Mouse (Mus musculus) midbrain, embryonic 12.5 days (tissue): ENCODE measurements around the gene Vwa7. TPM values are rescaled to one million over a fixed set of nuclear protein-coding genes. Genes with fewer than 3 reads are reported as not detected.
"Not testable (repeated sequence)": the region's sequence is repeated elsewhere in the genome, so short reads cannot be mapped to it uniquely, and the experiment has no call there.

ENCODE experiments used
- ATAC-seq: fragments of 200-750 bp; cut with Nextera tagmentation; 2 replicates; pipeline ENCODE4 v1.8.0; 2017; ENCODE audit warnings: low read depth, moderate TSS enrichment, moderate library complexity; ENCODE audit not compliant: low FRiP score
- H3K27ac ChIP-seq: fragments of 300-500 bp; sonication (generic); replicated peaks from 2 replicates; pipeline ENCODE4 v1.5.1; 2016; ENCODE audit warnings: mild to moderate bottlenecking
- H3K27me3 ChIP-seq: fragments of 300-500 bp; sonication (generic); 2 replicates; pipeline ENCODE4 v1.6.1; 2016; ENCODE audit warnings: mild to moderate bottlenecking
- H3K36me3 ChIP-seq: fragments of 300-500 bp; sonication (generic); 2 replicates; pipeline ENCODE4 v1.6.1; 2016
- H3K4me1 ChIP-seq: fragments of 300-500 bp; sonication (generic); 2 replicates; pipeline ENCODE4 v1.6.1; 2016
- H3K4me2 ChIP-seq: fragments of 300-500 bp; sonication (generic); replicated peaks from 2 replicates; pipeline ENCODE4 v1.6.1; 2016; ENCODE audit warnings: mild to moderate bottlenecking, moderate library complexity
- H3K4me3 ChIP-seq: fragments of 300-500 bp; sonication (generic); 2 replicates; pipeline ENCODE4 v1.5.1; 2016; ENCODE audit warnings: mild to moderate bottlenecking
- H3K9ac ChIP-seq: fragments of 300-500 bp; sonication (generic); replicated peaks from 2 replicates; pipeline ENCODE4 v1.6.1; 2016; ENCODE audit warnings: mild to moderate bottlenecking, moderate library complexity
- H3K9me3 ChIP-seq: fragments of 300-500 bp; sonication (generic); 2 replicates; pipeline ENCODE4 v1.6.1; 2016; ENCODE audit warnings: mild to moderate bottlenecking
- WGBS: fragments of 180-500 bp; shearing (Covaris S2); methylation state at CpG from one replicate; pipeline ENCODE4 v1.1.7; 2016; 5-methylcytosine and 5-hydroxymethylcytosine counted together
- polyA plus RNA-seq: library from polyadenylated mRNA; unstranded; fragments of >200 nt; fragmentation: Nextera tagmentation; extraction: Ambion mirVana; gene quantifications from 2 replicates; pipeline ENCODE4 v1.2.1, GENCODE M21; 2016

The Vwa7 gene
- polyA plus RNA-seq: 0.14 and 0.23 TPM in 2 replicates

GRCm38 (mm10) chr17:35016376-35016775, at the start of gene Vwa7:
Vwa7 (plus strand) TSS chr17:35016579.
- no peak for ATAC-seq
- Histone ChIP-seq H3K9ac (no peak within 1 kb of the TSS), H3K9me3 (no peaks in the 10 kb centered on the region), H3K4me2 (no peak within 1 kb of the TSS), H3K36me3 (peaks cover 60% of the 10 kb centered on the region), H3K27ac (no peak within 1 kb of the TSS), H3K4me1 (peaks cover 5% of the 10 kb centered on the region; the same call in 1 of the 2 replicates), H3K4me3 (no peak within 1 kb of the TSS), H3K27me3 (no peaks in the 10 kb centered on the region)
- 84% methylated on average over 12 of the region's 12 CpGs for WGBS

- peaks cover 53% of the 10 kb centered on the region for H3K27me3 ChIP-seq
- H3K4me3 ChIP-seq, ATAC-seq, H3K27ac ChIP-seq, H3K9me3 ChIP-seq, H3K36me3 ChIP-seq, H3K4me1 ChIP-seq, H3K4me2 ChIP-seq, H3K9ac ChIP-seq: not testable (repeated sequence)
- WGBS: 67% methylated on average over 7 of the region's 11 CpGs
Measured at GRCm38 (mm10) chr17:34969822-34970221, 46.6 kb upstream of the Vwa7 start, which contains the start of gene Gm20481. Gm20481 (plus strand) TSS chr17:34969912.

DNA sequence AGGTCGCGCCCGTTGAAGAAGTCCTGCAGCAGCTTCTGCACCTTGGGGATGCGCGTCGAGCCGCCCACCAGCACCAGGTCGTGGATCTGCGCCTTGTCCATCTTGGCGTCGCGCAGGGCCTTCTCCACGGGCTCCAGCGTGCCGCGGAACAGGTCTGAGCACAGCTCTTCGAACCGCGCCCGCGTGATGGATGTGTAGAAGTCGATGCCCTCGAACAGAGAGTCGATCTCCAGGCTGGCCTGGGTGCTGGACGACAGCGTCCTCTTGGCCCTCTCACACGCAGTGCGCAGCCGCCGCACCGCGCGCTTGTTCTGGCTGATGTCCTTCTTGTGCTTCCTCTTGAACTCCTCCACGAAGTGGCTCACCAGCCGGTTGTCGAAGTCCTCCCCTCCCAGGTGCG, 45.5 kb upstream of the Vwa7 start:
- not testable (repeated sequence) for H3K9me3 ChIP-seq, ATAC-seq, H3K9ac ChIP-seq, H3K4me3 ChIP-seq, H3K36me3 ChIP-seq, H3K4me2 ChIP-seq, H3K4me1 ChIP-seq, H3K27ac ChIP-seq
- WGBS: 38% methylated on average over 27 of the region's 37 CpGs
- H3K27me3 ChIP-seq: peaks cover 50% of the 10 kb centered on the region

DNA sequence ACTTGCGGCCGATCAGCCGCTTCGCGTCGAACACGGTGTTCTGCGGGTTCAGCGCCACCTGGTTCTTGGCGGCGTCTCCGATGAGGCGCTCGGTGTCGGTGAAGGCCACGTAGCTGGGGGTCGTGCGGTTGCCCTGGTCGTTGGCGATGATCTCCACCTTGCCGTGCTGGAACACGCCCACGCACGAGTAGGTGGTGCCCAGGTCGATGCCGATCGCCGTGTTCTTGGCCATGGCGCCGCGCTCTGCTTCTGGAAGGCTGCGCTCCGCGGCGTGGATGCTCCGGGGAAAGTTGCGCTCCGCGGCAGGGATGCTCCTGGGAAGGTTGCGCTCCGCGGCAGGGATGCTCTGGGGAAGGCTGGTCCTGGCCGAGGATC, 44.7 kb upstream of the Vwa7 start:
- Histone ChIP-seq H3K4me2 (peak overlapping the region; percentile 60), H3K4me3 (peak overlapping the region; percentile 35), H3K9ac (0 out of 2 replicates have a peak overlapping the region, but pooled peaks have one; percentile 41), H3K27me3 (peaks cover 50% of the 10 kb centered on the region)
- H3K9me3 ChIP-seq, H3K36me3 ChIP-seq, H3K4me1 ChIP-seq, H3K27ac ChIP-seq: not testable (repeated sequence)
- peak; percentile 60 for ATAC-seq
- WGBS: under 1% methylated on average over 22 of the region's 43 CpGs

DNA sequence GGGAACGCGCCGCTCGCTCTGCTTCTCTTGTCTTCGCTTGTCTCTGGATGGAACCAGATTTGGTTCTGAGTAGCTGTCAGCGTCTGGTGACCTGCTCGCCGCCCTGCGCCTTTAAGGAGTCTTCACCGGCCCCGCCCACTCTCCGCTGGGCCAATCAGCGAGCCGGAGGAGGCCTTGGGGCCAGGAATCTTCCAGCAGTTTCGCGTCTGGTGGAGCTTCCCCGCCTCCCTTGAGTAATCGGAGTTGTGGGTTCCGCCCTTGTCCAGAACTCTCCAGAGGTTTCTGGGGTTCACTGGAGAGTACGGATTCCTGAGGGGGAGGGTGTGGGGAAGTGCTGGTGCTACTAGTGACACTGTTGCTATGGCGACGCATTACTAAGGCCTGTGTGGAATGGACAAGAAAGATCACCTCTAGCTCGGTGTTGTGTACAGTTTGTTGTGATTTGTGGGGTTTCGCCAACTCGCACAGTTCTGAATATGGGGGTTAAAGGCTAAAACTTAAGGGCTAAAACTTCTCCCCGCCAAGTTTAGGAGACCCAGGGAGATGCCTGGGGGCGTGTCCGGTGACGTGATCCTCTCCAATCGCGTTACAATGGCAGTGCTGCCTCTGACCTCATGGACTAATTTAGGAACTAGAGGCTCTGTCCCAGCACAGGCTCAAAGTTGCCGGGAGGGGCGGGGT, 44.2 kb upstream of the Vwa7 start, which contains the start of the genes Hspa1a and Hspa1l:
Gene Hspa1a, minus strand, starts transcription at position 88 of the 681 bp plus-strand sequence.
Gene Hspa1l, plus strand, starts transcription at position 635 of the 681 bp plus-strand sequence.
- not testable (repeated sequence) for H3K27ac ChIP-seq, H3K4me1 ChIP-seq, H3K9me3 ChIP-seq, H3K36me3 ChIP-seq
- H3K9ac ChIP-seq: peak within 1 kb of the TSS; percentile 41; the same call in 1 of the 2 replicates
- WGBS: under 1% methylated on average over 31 of the region's 33 CpGs
- ATAC-seq: peak; percentile 92
- peak within 1 kb of the TSS; percentile 60 for H3K4me2 ChIP-seq
- H3K4me3 ChIP-seq: peak within 1 kb of the TSS; percentile 35
- peaks cover 45% of the 10 kb centered on the region for H3K27me3 ChIP-seq

DNA sequence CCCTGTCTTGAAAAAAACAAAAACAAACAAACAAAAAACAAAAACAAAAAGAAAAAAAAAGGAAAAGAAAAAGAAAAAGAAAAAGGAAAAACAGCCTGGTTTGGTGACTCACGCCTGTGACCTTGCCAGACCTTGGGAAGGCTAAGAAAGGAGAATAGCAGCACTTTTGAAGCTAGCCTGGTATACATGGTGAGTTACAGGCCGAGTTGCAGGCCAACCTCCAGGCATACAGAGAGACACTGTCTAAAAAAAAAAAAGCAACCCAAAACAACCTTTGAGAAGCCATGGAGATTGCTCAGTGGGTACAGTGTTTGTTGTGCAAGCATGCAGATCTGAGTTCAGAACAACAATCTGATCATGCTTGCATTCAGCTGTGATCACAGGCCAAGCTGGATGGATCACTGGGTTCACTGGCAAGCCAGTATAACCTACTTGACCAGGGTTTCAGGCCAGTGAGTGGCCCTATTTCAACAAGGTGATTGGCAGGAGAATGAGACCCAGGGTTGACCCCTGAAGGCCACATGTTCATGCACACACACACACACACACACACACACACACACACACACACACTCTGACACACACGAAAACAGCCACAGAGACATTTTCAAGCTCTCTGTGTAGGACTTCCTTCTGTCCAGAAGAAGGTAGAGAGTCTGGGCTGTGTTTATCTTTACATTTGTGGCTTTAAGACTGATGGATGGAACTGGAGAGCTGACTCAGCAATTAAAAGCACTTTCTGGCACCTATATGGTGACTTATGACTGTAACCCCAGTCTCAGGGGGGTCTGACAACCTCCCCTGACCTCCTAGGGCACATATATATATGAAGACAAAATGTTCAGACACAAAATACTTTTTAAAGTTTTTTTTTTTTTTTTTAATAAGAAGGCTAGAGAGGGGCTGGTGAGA, 40.5 kb upstream of the Vwa7 start:
- ATAC-seq: no peak
- Histone ChIP-seq H3K4me3 (no peak overlapping the region), H3K9ac (no peak overlapping the region), H3K27me3 (peaks cover 18% of the 10 kb centered on the region; the same call in 1 of the 2 replicates), H3K9me3 (no peaks in the 10 kb centered on the region), H3K36me3 (no peaks in the 10 kb centered on the region), H3K4me2 (no peak overlapping the region), H3K4me1 (peaks cover 9% of the 10 kb centered on the region), H3K27ac (no peak overlapping the region)
- 84% methylated on average over 3 of the region's 3 CpGs for WGBS

- no peak overlapping the region for H3K4me2 ChIP-seq
- WGBS: 95% methylated on average over 20 of the region's 20 CpGs
- H3K9me3 ChIP-seq: no peaks in the 10 kb centered on the region
- peaks cover 13% of the 10 kb centered on the region for H3K4me1 ChIP-seq
- ATAC-seq: no peak
- no peak overlapping the region for H3K4me3 ChIP-seq
- H3K27ac ChIP-seq: no peak overlapping the region
- H3K36me3 ChIP-seq: no peaks in the 10 kb centered on the region
- peaks cover 18% of the 10 kb centered on the region; the same call in 1 of the 2 replicates for H3K27me3 ChIP-seq
- no peak overlapping the region for H3K9ac ChIP-seq
Measured at GRCm38 (mm10) chr17:34977000-34977399, 39.4 kb upstream of the Vwa7 start.

DNA sequence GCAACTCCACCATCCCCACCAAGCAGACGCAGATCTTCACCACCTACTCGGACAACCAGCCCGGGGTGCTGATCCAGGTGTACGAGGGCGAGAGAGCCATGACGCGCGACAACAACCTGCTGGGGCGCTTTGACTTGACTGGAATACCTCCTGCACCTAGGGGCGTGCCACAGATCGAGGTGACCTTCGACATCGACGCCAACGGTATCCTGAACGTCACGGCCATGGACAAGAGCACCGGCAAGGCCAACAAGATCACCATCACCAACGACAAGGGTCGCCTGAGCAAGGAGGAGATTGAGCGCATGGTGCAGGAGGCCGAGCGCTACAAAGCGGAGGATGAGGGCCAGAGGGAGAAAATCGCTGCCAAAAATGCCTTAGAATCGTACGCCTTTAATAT, 38.1 kb upstream of the Vwa7 start:
- peaks cover 18% of the 10 kb centered on the region for H3K4me1 ChIP-seq
- peaks cover 10% of the 10 kb centered on the region; the same call in 1 of the 2 replicates for H3K27me3 ChIP-seq
- no peak overlapping the region for H3K4me3 ChIP-seq
- 89% methylated on average over 27 of the region's 27 CpGs for WGBS
- no peaks in the 10 kb centered on the region for H3K9me3 ChIP-seq
- no peak overlapping the region for H3K9ac ChIP-seq
- no peak overlapping the region for H3K27ac ChIP-seq
- no peak overlapping the region for H3K4me2 ChIP-seq
- no peak for ATAC-seq
- no peaks in the 10 kb centered on the region for H3K36me3 ChIP-seq

DNA sequence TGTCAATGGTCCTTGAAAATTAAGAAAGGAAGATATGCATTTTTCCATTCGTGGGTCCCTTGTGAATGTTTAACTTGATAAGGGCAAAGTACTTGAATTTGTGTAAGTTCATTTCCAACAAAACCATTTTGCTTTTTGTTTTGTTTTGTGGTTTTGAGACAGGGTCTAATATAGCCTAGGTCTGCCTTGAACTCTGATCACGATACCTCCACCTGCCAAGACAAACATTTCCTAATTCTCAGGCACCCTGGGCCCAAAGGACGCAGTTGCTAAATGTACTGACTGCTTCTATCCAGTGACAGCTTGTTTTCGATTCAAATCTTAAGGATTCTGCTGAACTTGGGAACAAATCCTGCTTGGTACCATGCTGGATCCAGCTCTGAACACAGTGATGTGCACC, 36.7 kb upstream of the Vwa7 start:
- no peak overlapping the region for H3K27ac ChIP-seq
- no peak overlapping the region for H3K4me2 ChIP-seq
- no peaks in the 10 kb centered on the region for H3K9me3 ChIP-seq
- 94% methylated on average over 4 of the region's 4 CpGs for whole genome bisulfite sequencing
- H3K4me1 ChIP-seq: peaks cover 18% of the 10 kb centered on the region
- 0 out of 2 replicates have a peak overlapping the region, but pooled peaks have one; percentile 20 for H3K9ac ChIP-seq
- H3K4me3 ChIP-seq: no peak overlapping the region
- no peaks in the 10 kb centered on the region for H3K27me3 ChIP-seq
- 0 out of 2 replicates have a peak, but pooled peaks cover under 1% of the 10 kb centered on the region for H3K36me3 ChIP-seq
- ATAC-seq: no peak

DNA sequence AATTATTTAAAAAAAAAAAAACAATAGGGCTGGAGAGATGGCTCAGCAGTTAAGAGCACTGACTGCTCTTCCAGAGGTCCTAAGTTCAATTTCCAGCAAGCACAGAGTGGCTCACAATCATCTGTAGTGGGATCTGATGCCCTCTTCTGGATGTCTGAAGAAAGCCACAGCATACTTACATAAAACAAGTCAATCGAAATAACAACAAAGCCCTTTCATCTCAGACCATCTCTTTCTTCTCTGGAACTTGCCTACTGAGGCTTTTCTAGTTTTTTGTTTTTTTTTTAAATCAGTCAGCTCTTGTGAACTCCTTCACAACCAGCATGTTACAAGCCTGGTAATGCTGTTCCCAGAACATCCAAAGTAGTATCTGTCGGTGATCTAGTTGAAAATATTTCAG, 35.7 kb upstream of the Vwa7 start:
- ATAC-seq: no peak
- H3K27me3 ChIP-seq: no peaks in the 10 kb centered on the region
- 30% methylated on average over 2 of the region's 2 CpGs for WGBS

GRCm38 (mm10) chr17:34981690-34982180, 34.6 kb upstream of the Vwa7 start, which contains the start of gene Lsm2:
Lsm2 (plus strand) TSS chr17:34981862.
- no peaks in the 10 kb centered on the region for H3K27me3 ChIP-seq

More for the DNA sequence above, 35.7 kb upstream of the Vwa7 start:
- Histone ChIP-seq H3K36me3 (peaks cover 10% of the 10 kb centered on the region), H3K9me3 (no peaks in the 10 kb centered on the region), H3K9ac (peak overlapping the region; percentile 87; the same call in 1 of the 2 replicates), H3K4me3 (peak overlapping the region; percentile 91), H3K27ac (no peak overlapping the region), H3K4me2 (peak overlapping the region; percentile 96), H3K4me1 (peaks cover 18% of the 10 kb centered on the region)

More at GRCm38 (mm10) chr17:34981690-34982180, 34.6 kb upstream of the Vwa7 start, which contains the start of gene Lsm2:
- peak; percentile 94 for ATAC-seq
- H3K4me2 ChIP-seq: peak within 1 kb of the TSS; percentile 96
- under 1% methylated on average over 57 of the region's 58 CpGs for WGBS
- H3K36me3 ChIP-seq: peaks cover 21% of the 10 kb centered on the region
- peak within 1 kb of the TSS; percentile 87 for H3K9ac ChIP-seq
- peak within 1 kb of the TSS; percentile 91 for H3K4me3 ChIP-seq
- peaks cover 18% of the 10 kb centered on the region for H3K4me1 ChIP-seq
- peak within 1 kb of the TSS; percentile 96 for H3K27ac ChIP-seq
- no peaks in the 10 kb centered on the region for H3K9me3 ChIP-seq
